Mouse (Mus musculus) ES-Bruce4 (cell line): ENCODE data around the gene Pop4. TPM values are rescaled to one million over a fixed set of nuclear protein-coding genes. Genes with fewer than 3 reads are reported as not detected.

Source experiments
- H3K27ac ChIP-seq: 2 replicates; pipeline ENCODE4 v1.5.1; 2012; ENCODE audit warnings: low read length, inconsistent platforms; ENCODE audit not compliant: insufficient read depth
- H3K27me3 ChIP-seq: 2 replicates; pipeline ENCODE4 v1.6.1; 2012; ENCODE audit warnings: mild to moderate bottlenecking, low read length, inconsistent platforms; ENCODE audit not compliant: control insufficient read depth, poor library complexity, insufficient read depth, severe bottlenecking
- H3K36me3 ChIP-seq: 2 replicates; pipeline ENCODE4 v1.6.1; 2012; ENCODE audit warnings: inconsistent platforms, mild to moderate bottlenecking, low read length, moderate library complexity; ENCODE audit not compliant: control insufficient read depth, poor library complexity, insufficient read depth, severe bottlenecking
- H3K4me1 ChIP-seq: one replicate; pipeline ENCODE4 v1.8.1; 2011; ENCODE audit warnings: low read length; ENCODE audit not compliant: control insufficient read depth, insufficient read depth
- H3K4me3 ChIP-seq: 2 replicates; pipeline ENCODE4 v1.5.1; 2011; ENCODE audit warnings: low read depth, mild to moderate bottlenecking, low read length
- H3K9ac ChIP-seq: 2 replicates; pipeline ENCODE4 v1.6.1; 2012; ENCODE audit warnings: low read depth, mild to moderate bottlenecking, inconsistent platforms; ENCODE audit not compliant: poor library complexity, severe bottlenecking
- H3K9me3 ChIP-seq: replicated peaks from 2 replicates; pipeline ENCODE4 v1.6.1; 2012; ENCODE audit warnings: mild to moderate bottlenecking, low read length, inconsistent platforms; ENCODE audit not compliant: control insufficient read depth, poor library complexity, insufficient read depth, severe bottlenecking
- CTCF ChIP-seq: IDR thresholded peaks from one replicate; pipeline ENCODE4 v1.8.1; 2011; ENCODE audit warnings: low read depth, low read length
- EP300 ChIP-seq: IDR thresholded peaks from 2 replicates; pipeline ENCODE4 v1.6.1; 2011; ENCODE audit warnings: low read depth, low read length; ENCODE audit not compliant: insufficient read depth
- POLR2A ChIP-seq: IDR thresholded peaks from one replicate; pipeline ENCODE4 v1.8.1; 2011; ENCODE audit warnings: low read length; ENCODE audit not compliant: insufficient read depth
- polyA plus RNA-seq: library from polyadenylated mRNA; stranded (reverse); fragments of >200 nt; gene quantifications from 2 replicates; pipeline ENCODE4 v1.2.4, GENCODE M21; 2011; ENCODE audit warnings: low read depth; ENCODE audit not compliant: missing spikeins, insufficient read depth, insufficient read length

Gene Pop4
- polyA plus RNA-seq, 1 experiment: 44.6 TPM

- no peaks in the 10 kb centered on the region for H3K27me3 ChIP-seq
- TF ChIP-seq EP300 (no peak), POLR2A (no peak), CTCF (no peak)
- H3K27ac ChIP-seq: no peak overlapping the region
- H3K36me3 ChIP-seq: no peaks in the 10 kb centered on the region
- H3K4me1 ChIP-seq: no peaks in the 10 kb centered on the region
- no peaks in the 10 kb centered on the region for H3K9me3 ChIP-seq
- no peak overlapping the region for H3K4me3 ChIP-seq
- no peak overlapping the region for H3K9ac ChIP-seq
These were observed 53.6 kb downstream of the Pop4 start for GRCm38 (mm10) chr7:38217417-38218171.

- no peaks in the 10 kb centered on the region for H3K27me3 ChIP-seq
- TF ChIP-seq EP300: no peak
- TF ChIP-seq CTCF: no peak
- TF ChIP-seq POLR2A: no peak
- no peaks in the 10 kb centered on the region for H3K9me3 ChIP-seq
- no peak overlapping the region for H3K4me3 ChIP-seq
- no peak overlapping the region for H3K27ac ChIP-seq
- no peaks in the 10 kb centered on the region for H3K36me3 ChIP-seq
- H3K4me1 ChIP-seq: no peaks in the 10 kb centered on the region
- no peak overlapping the region for H3K9ac ChIP-seq
These were observed 55.5 kb downstream of the Pop4 start for GRCm38 (mm10) chr7:38215697-38216096.

GRCm38 (mm10) chr7:38215281-38215680 is 55.9 kb downstream of the Pop4 start:
- H3K27me3 ChIP-seq: no peaks in the 10 kb centered on the region
- no peaks in the 10 kb centered on the region for H3K36me3 ChIP-seq
- no peaks in the 10 kb centered on the region for H3K9me3 ChIP-seq
- H3K4me3 ChIP-seq: no peak overlapping the region
- no peak overlapping the region for H3K9ac ChIP-seq
- TF ChIP-seq POLR2A (no peak), CTCF (no peak), EP300 (no peak)
- no peak overlapping the region for H3K27ac ChIP-seq
- H3K4me1 ChIP-seq: no peaks in the 10 kb centered on the region

- no peak overlapping the region for H3K9ac ChIP-seq
- no peaks in the 10 kb centered on the region for H3K4me1 ChIP-seq
- TF ChIP-seq POLR2A (no peak), EP300 (no peak), CTCF (no peak)
- H3K27me3 ChIP-seq: no peaks in the 10 kb centered on the region
- H3K9me3 ChIP-seq: no peaks in the 10 kb centered on the region
- H3K27ac ChIP-seq: no peak overlapping the region
- H3K36me3 ChIP-seq: no peaks in the 10 kb centered on the region
- no peak overlapping the region for H3K4me3 ChIP-seq
These were observed 56.6 kb downstream of the Pop4 start for GRCm38 (mm10) chr7:38214473-38215214.

- Histone ChIP-seq H3K9me3 (no peaks in the 10 kb centered on the region), H3K27me3 (no peaks in the 10 kb centered on the region), H3K4me1 (no peaks in the 10 kb centered on the region), H3K9ac (no peak overlapping the region), H3K27ac (no peak overlapping the region), H3K36me3 (no peaks in the 10 kb centered on the region), H3K4me3 (no peak overlapping the region)
- TF ChIP-seq POLR2A (no peak), EP300 (no peak), CTCF (no peak)
These were observed 58.6 kb downstream of the Pop4 start for GRCm38 (mm10) chr7:38212651-38213062.

Other genes with a start within 250 kb of the Pop4 start
- 182 and 205 TPM in 2 replicates for gene Uri1, start 247.9 kb downstream of the Pop4 start, polyA plus RNA-seq
- gene Ccne1, start 163.9 kb downstream of the Pop4 start, polyA plus RNA-seq: 94.4 and 105 TPM in 2 replicates
- 5.3 and 7.0 TPM in 2 replicates for gene 1600014C10Rik, start 88.2 kb downstream of the Pop4 start, polyA plus RNA-seq
- 1.5 and 1.6 TPM in 2 replicates for gene Plekhf1, start 43.4 kb downstream of the Pop4 start, polyA plus RNA-seq